In the genomic region with DNA sequence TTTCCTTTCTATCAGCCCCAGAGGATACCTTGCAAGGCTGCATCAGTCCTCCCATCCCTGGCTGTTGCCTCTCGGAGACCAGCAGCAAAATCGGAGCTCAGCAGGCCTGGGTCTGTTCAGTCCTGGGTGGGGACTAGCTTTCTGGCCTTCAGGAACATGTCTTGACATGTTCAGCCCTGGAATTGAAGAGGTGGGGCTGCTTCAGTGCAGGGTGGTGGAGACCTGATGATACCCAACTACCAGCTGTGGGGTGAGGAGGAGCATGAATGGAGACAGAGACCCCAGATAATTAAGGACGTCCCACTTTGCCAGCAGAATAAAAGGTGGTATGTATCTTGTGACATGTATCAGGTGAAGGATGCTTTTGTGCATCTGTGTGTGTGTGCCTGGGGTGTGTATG, we compare ENCODE assay signal across 8 mouse cellular contexts. TPM values are rescaled to one million over a fixed set of nuclear protein-coding genes. Genes with fewer than 3 reads are reported as not detected.
DNase-seq lines count a peak whose midpoint lies in the region; ATAC-seq and TF ChIP-seq lines count a peak whose summit lies in the region.

A gene (plus strand): TSS at position 201 of the 400 bp plus-strand sequence.

- no peak for ATAC-seq in lung, postnatal 0 days
- ATAC-seq in neural tube, embryonic 13.5 days (ENCODE audit: low read depth), result no peak

- peaks cover 5% of the 10 kb centered on the region for H3K4me1 ChIP-seq in lung, postnatal 0 days (ENCODE audit: insufficient read depth, low read depth, low read length)
- H3K4me1 ChIP-seq in bone marrow macrophage, adult 2 months (ENCODE audit: control insufficient read depth, insufficient read depth, low read length), result peaks cover 13% of the 10 kb centered on the region
- peaks cover 29% of the 10 kb centered on the region for H3K4me1 ChIP-seq in neural tube, embryonic 13.5 days (replicated peaks)

- H3K4me2 ChIP-seq in lung, postnatal 0 days (replicated peaks; ENCODE audit: low read depth, low read length), result no peak within 1 kb of the TSS
- H3K4me2 ChIP-seq in neural tube, embryonic 13.5 days, result no peak within 1 kb of the TSS

- TF ChIP-seq POLR2A in bone marrow macrophage, adult 2 months (IDR thresholded peaks at IDR 0.05; ENCODE audit: borderline replicate concordance, low read depth, low read length), result no peak

- H3K9me3 ChIP-seq in lung, postnatal 0 days (ENCODE audit: low read length), result no peaks in the 10 kb centered on the region
- no peaks in the 10 kb centered on the region for H3K9me3 ChIP-seq in neural tube, embryonic 13.5 days

- H3K36me3 ChIP-seq in lung, postnatal 0 days (ENCODE audit: insufficient read depth, low read length), result no peaks in the 10 kb centered on the region
- H3K36me3 ChIP-seq in neural tube, embryonic 13.5 days, result no peaks in the 10 kb centered on the region

- no peaks in the 10 kb centered on the region; the same call in 1 of the 2 replicates for H3K27me3 ChIP-seq in lung, postnatal 0 days (replicated peaks; ENCODE audit: insufficient read depth, low read length)
- peaks cover 35% of the 10 kb centered on the region for H3K27me3 ChIP-seq in neural tube, embryonic 13.5 days

- H3K27ac ChIP-seq in lung, postnatal 0 days (ENCODE audit: low read length), result no peak within 1 kb of the TSS
- H3K27ac ChIP-seq in bone marrow macrophage, adult 2 months (ENCODE audit: insufficient read depth, low read depth, low read length), result peak within 1 kb of the TSS; percentile 96
- H3K27ac ChIP-seq in neural tube, embryonic 13.5 days (replicated peaks), result no peak within 1 kb of the TSS

- DNase-seq in lung, postnatal 0 days (ENCODE audit: low spot score), result no peak
- DNase-seq in lung, postnatal 36 days, result no peak
- DNase-seq in gonadal fat pad, adult 2 months (ENCODE audit: low read depth), result no peak
- DNase-seq in large intestine, adult 2 months (ENCODE audit: low read depth, low spot score), result no peak
- DNase-seq in urinary bladder, postnatal 25 days (ENCODE audit: low spot score), result no peak
- DNase-seq in urinary bladder, postnatal 10 days (ENCODE audit: low spot score), result no peak

- no peak within 1 kb of the TSS for H3K4me3 ChIP-seq in lung, postnatal 0 days (ENCODE audit: low read depth, low read length)
- peak within 1 kb of the TSS; percentile 74 for H3K4me3 ChIP-seq in bone marrow macrophage, adult 2 months (ENCODE audit: insufficient read depth, low read length)
- H3K4me3 ChIP-seq in neural tube, embryonic 13.5 days, result no peak within 1 kb of the TSS

- no peak for TF ChIP-seq CTCF in lung, postnatal 0 days (IDR thresholded peaks at IDR 0.05)
- TF ChIP-seq CTCF in bone marrow macrophage, adult 2 months (IDR thresholded peaks at IDR 0.05; ENCODE audit: low read depth, low read length), result no peak

- TF ChIP-seq EP300 in lung, postnatal 0 days (IDR thresholded peaks at IDR 0.05), result no peak

- 78% methylated on average over 3 of the region's 3 CpGs for WGBS in lung, postnatal 0 days
- 83% methylated on average over 3 of the region's 3 CpGs for WGBS in large intestine, adult 2 months
- 83% methylated on average over 3 of the region's 3 CpGs for WGBS in neural tube, embryonic 13.5 days

- H3K9ac ChIP-seq in lung, postnatal 0 days (replicated peaks; ENCODE audit: low read depth), result no peak within 1 kb of the TSS
- H3K9ac ChIP-seq in neural tube, embryonic 13.5 days, result no peak within 1 kb of the TSS

RNA-seq across cellular contexts. Expression of the gene that starts here (rescaled TPM):
- polyA plus RNA-seq in lung, postnatal 0 days (2015; fragmentation: Nextera tagmentation; extraction: Ambion mirVana), result 106 and 177 TPM in 2 replicates
- polyA plus RNA-seq in bone marrow macrophage, adult 2 months (2012; ENCODE audit: insufficient read depth, insufficient read length, missing spikeins), result 189 and 197 TPM in 2 replicates
- polyA plus RNA-seq in gonadal fat pad, adult 2 months (2012; rRNA removed), result 38.4 and 98.3 TPM in 2 replicates
- 197 and 230 TPM in 2 replicates for polyA plus RNA-seq in large intestine, adult 2 months (2012; rRNA removed)
- 47.2 and 51.0 TPM in 2 replicates for polyA plus RNA-seq in neural tube, embryonic 13.5 days (2015; fragmentation: Nextera tagmentation; extraction: Ambion mirVana)
